Mouse (Mus musculus) heart, embryonic 14.5 days (tissue): Measurements from ENCODE around the gene Lhx4. TPM values are rescaled to one million over a fixed set of nuclear protein-coding genes. Genes with fewer than 3 reads are reported as not detected.
A peak's percentile ranks its signal among the peaks of the same experiment; 100 is the strongest.

ENCODE experiments used
- ATAC-seq: fragments of 200-750 bp; cut with Nextera tagmentation; 2 replicates; pipeline ENCODE4 v1.8.0; 2017; ENCODE audit warnings: low read depth, moderate TSS enrichment; ENCODE audit not compliant: insufficient number of reproducible peaks, insufficient read depth, low FRiP score
- H3K27ac ChIP-seq, 2 experiments: fragments of 200-500 bp in 1 of 2; fragments of 300-500 bp in 1 of 2; sonication (generic) in 1 of 2; replicated peaks in 1 of 2; 2 replicates each; pipeline ENCODE4 v1.5.1; 2012 to 2014; ENCODE audit warnings: low read depth in 2 of 2, low read length in 2 of 2, control low read depth in 1 of 2, mild to moderate bottlenecking in 1 of 2, mixed read lengths in 1 of 2; ENCODE audit not compliant: control insufficient read depth in 1 of 2, insufficient read depth in 1 of 2
- H3K27me3 ChIP-seq: fragments of 300-500 bp; sonication (generic); 2 replicates; pipeline ENCODE4 v1.6.1; 2014; ENCODE audit warnings: mild to moderate bottlenecking, low read length, control low read depth; ENCODE audit not compliant: control insufficient read depth, insufficient read depth
- H3K36me3 ChIP-seq: fragments of 300-500 bp; sonication (generic); 2 replicates; pipeline ENCODE4 v1.6.1; 2014; ENCODE audit warnings: mild to moderate bottlenecking, control low read depth, low read length, mixed read lengths; ENCODE audit not compliant: control insufficient read depth, insufficient read depth
- H3K4me1 ChIP-seq, 2 experiments: fragments of 200-500 bp in 1 of 2; fragments of 300-500 bp in 1 of 2; sonication (generic) in 1 of 2; 2 replicates each; pipeline ENCODE4 v1.6.1; 2012 to 2014; ENCODE audit warnings: low read length in 2 of 2, control low read depth in 1 of 2, mixed read lengths in 1 of 2; ENCODE audit not compliant: control insufficient read depth in 2 of 2, insufficient read depth in 2 of 2
- H3K4me2 ChIP-seq: fragments of 300-500 bp; sonication (generic); 2 replicates; pipeline ENCODE4 v1.6.1; 2014; ENCODE audit warnings: mild to moderate bottlenecking, low read length
- H3K4me3 ChIP-seq, 2 experiments: fragments of 200-500 bp in 1 of 2; fragments of 300-500 bp in 1 of 2; sonication (generic) in 1 of 2; 2 replicates each; pipeline ENCODE4 v1.5.1; 2012 to 2014; ENCODE audit warnings: low read length in 2 of 2, mild to moderate bottlenecking in 2 of 2, control low read depth in 1 of 2, low read depth in 1 of 2, moderate library complexity in 1 of 2; ENCODE audit not compliant: control insufficient read depth in 1 of 2, insufficient read depth in 1 of 2
- H3K9ac ChIP-seq: fragments of 300-500 bp; sonication (generic); 2 replicates; pipeline ENCODE4 v1.6.1; 2014; ENCODE audit warnings: mild to moderate bottlenecking, low read length
- H3K9me3 ChIP-seq: fragments of 300-500 bp; sonication (generic); 2 replicates; pipeline ENCODE4 v1.6.1; 2016; ENCODE audit warnings: low read length, control low read depth; ENCODE audit not compliant: control insufficient read depth
- WGBS: fragments of 180-500 bp; shearing (Covaris S2); extraction: QIAGEN DNeasy Blood & Tissue Kit; methylation state at CpG from one replicate; pipeline ENCODE4 v1.1.7; 2014; 5-methylcytosine and 5-hydroxymethylcytosine counted together
- polyA plus RNA-seq: library from polyadenylated mRNA; unstranded; fragments of >200 nt; fragmentation: Nextera tagmentation; extraction: Ambion mirVana; gene quantifications from 2 replicates; pipeline ENCODE4 v1.2.1, GENCODE M21; 2014

Gene Lhx4
- polyA plus RNA-seq, 1 experiment from 2014 or later: 0.04 TPM

GRCm38 (mm10) chr1:155758711-155759110 lies 7.2 kb upstream of the Lhx4 start:
- H3K9ac ChIP-seq: no peak overlapping the region
- 86% methylated on average over 4 of the region's 4 CpGs for WGBS
- peaks cover 6% of the 10 kb centered on the region; the same call in 1 of the 2 replicates for H3K27me3 ChIP-seq
- ATAC-seq: no peak
- no peaks in the 10 kb centered on the region for H3K36me3 ChIP-seq
- H3K27ac ChIP-seq: no peak overlapping the region
- H3K4me2 ChIP-seq: no peak overlapping the region
- H3K4me1 ChIP-seq: no peaks in the 10 kb centered on the region
- no peak overlapping the region for H3K4me3 ChIP-seq
- H3K9me3 ChIP-seq: no peaks in the 10 kb centered on the region

GRCm38 (mm10) chr1:155757621-155758020 lies 6.1 kb upstream of the Lhx4 start:
- Histone ChIP-seq H3K4me1 (no peaks in the 10 kb centered on the region), H3K27ac (no peak overlapping the region), H3K9ac (no peak overlapping the region), H3K36me3 (no peaks in the 10 kb centered on the region), H3K4me3 (no peak overlapping the region), H3K9me3 (no peaks in the 10 kb centered on the region), H3K27me3 (peaks cover 15% of the 10 kb centered on the region), H3K4me2 (no peak overlapping the region)
- 76% methylated on average over 7 of the region's 7 CpGs for WGBS
- ATAC-seq: no peak

- Histone ChIP-seq H3K27ac (no peak overlapping the region), H3K4me2 (no peak overlapping the region), H3K4me1 (no peaks in the 10 kb centered on the region), H3K9me3 (no peaks in the 10 kb centered on the region), H3K36me3 (no peaks in the 10 kb centered on the region), H3K4me3 (no peak overlapping the region), H3K9ac (no peak overlapping the region), H3K27me3 (peaks cover 57% of the 10 kb centered on the region)
- 63% methylated on average over 9 of the region's 9 CpGs for WGBS
- no peak for ATAC-seq
Observed at GRCm38 (mm10) chr1:155753411-155753810, 1.9 kb upstream of the Lhx4 start.

GRCm38 (mm10) chr1:155750517-155751178 lies 836 bp downstream of the Lhx4 start:
- Histone ChIP-seq H3K9ac (no peak overlapping the region), H3K4me3 (no peak overlapping the region), H3K27ac (no peak overlapping the region), H3K4me1 (no peaks in the 10 kb centered on the region), H3K27me3 (peaks cover 85% of the 10 kb centered on the region), H3K36me3 (no peaks in the 10 kb centered on the region), H3K9me3 (no peaks in the 10 kb centered on the region), H3K4me2 (no peak overlapping the region)
- no peak for ATAC-seq
- 30% methylated on average over 11 of the region's 11 CpGs for WGBS

- Histone ChIP-seq H3K4me2 (no peak overlapping the region), H3K4me1 (peaks cover 0 to 4% of the 10 kb centered on the region in 2 experiments; a peak in 3 of 4 replicates), H3K4me3 (no peak overlapping the region), H3K27me3 (peaks cover 91% of the 10 kb centered on the region), H3K9me3 (no peaks in the 10 kb centered on the region), H3K36me3 (no peaks in the 10 kb centered on the region), H3K27ac (no peak overlapping the region), H3K9ac (no peak overlapping the region)
- 66% methylated on average over 5 of the region's 5 CpGs for WGBS
- ATAC-seq: no peak
Observed at GRCm38 (mm10) chr1:155747911-155748310, 3.6 kb downstream of the Lhx4 start.

GRCm38 (mm10) chr1:155747011-155747410 lies 4.5 kb downstream of the Lhx4 start:
- H3K4me2 ChIP-seq: no peak overlapping the region
- H3K36me3 ChIP-seq: no peaks in the 10 kb centered on the region
- no peaks in the 10 kb centered on the region for H3K9me3 ChIP-seq
- H3K4me3 ChIP-seq: no peak overlapping the region
- no peak overlapping the region for H3K9ac ChIP-seq
- WGBS: 24% methylated on average over 8 of the region's 8 CpGs
- peaks cover 94% of the 10 kb centered on the region for H3K27me3 ChIP-seq
- ATAC-seq: no peak
- peaks cover 0 to 12% of the 10 kb centered on the region in 2 experiments; a peak in 3 of 4 replicates for H3K4me1 ChIP-seq
- no peak overlapping the region for H3K27ac ChIP-seq

- Histone ChIP-seq H3K4me1 (peaks cover 3 to 20% of the 10 kb centered on the region in 2 experiments; a peak in 3 of 4 replicates), H3K27me3 (peaks cover 94% of the 10 kb centered on the region), H3K9me3 (no peaks in the 10 kb centered on the region), H3K9ac (peak overlapping the region; percentile 56), H3K36me3 (no peaks in the 10 kb centered on the region), H3K4me2 (peak overlapping the region; percentile 100), H3K27ac (no peak overlapping the region), H3K4me3 (peak overlapping the region; percentile 35 to 62)
- WGBS: under 1% methylated on average over 70 of the region's 81 CpGs
- ATAC-seq: peak; percentile 32; the same call in 1 of the 2 replicates
Observed at GRCm38 (mm10) chr1:155742411-155743363, 8.8 kb downstream of the Lhx4 start.
